Mouse (Mus musculus): ENCODE results near the gene Dnase1l3.
A peak's percentile ranks its signal among the peaks of the same experiment; 100 is the strongest.

Gene Dnase1l3

DNA sequence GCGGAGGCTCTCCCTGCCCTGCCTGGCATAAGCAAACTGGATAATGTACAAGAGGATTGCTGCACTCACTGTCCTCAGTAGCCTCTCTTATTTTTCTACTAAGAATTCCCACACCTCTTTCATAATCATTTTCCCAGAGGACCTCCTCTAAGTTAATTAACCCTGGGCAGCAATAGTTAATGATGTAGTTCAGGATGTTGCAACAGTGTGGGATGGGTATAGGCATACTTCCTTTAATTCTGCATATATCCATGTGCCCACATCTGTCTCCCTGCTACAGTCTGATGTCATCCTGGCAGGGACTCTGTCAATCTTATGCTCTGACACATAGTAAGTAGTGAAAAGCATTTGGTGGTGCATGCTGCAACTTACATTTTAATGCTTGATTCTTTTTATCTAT, 13.1 kb downstream of the Dnase1l3 start:
- DNase-seq (ENCODE audit: low read depth in 1 of 2, low spot score in 2 of 2), result no peak

DNA sequence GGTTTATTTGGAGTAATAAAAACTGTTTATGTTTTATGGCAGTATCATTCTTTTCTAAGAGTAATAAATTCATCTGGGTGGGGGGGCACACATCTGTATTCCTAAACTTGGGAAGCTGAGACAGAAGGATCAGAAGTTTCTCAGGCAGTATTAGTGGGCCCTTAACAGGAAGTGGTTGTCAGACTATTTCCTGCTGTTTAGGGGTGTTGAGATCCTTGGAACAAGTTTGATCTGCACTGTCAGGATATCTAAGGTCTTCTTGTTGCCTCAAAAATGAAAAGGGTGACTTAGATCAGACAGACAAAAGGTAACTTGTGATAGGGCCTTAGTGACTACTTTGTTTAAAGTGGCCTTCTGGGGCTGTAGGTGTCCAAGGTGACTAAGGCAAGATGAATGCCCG, 16.2 kb downstream of the Dnase1l3 start:
- DNase-seq (ENCODE audit: low read depth in 1 of 2, low spot score in 2 of 2), result no peak

DNA sequence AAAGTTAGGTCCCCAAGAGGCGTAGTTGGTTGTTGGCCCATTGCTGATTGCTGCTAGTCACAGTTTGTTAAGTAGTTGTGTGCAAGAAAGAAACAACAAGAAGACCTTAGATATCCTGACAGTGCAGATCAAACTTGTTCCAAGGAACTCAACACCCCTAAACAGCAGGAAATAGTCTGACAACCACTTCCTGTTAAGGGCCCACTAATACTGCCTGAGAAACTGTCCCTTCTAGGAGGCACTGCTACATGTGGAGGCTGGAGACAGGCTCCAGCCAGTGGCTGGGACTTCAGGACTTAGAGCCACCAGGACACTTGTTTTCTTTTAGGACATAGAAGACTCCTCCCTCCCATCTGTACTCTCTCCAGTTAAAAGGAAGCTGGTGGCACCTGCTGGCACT, 16.9 kb downstream of the Dnase1l3 start:
- no peak for DNase-seq (ENCODE audit: low read depth in 1 of 2, low spot score in 2 of 2)

DNA sequence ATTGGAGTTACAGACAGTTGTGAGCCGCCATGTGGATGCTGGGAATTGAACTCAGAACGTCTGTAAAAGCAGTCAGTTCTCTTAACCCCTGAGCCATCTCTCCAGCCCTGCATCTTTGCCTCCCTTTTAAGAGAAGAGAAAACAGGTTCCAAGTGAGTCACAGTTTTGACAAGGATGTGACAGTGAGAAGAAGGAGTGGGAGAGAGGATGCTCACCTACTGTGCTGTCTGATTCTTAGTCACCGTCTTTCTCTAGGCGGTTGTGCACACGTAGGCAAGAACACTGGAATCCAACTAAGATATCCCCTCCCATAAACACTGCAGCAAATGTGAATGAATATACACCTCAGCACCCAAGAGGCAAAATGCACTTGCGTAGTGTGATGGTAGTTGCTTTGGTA, 19.2 kb downstream of the Dnase1l3 start:
- DNase-seq (ENCODE audit: low read depth in 1 of 2, low spot score in 2 of 2), result no peak

DNA sequence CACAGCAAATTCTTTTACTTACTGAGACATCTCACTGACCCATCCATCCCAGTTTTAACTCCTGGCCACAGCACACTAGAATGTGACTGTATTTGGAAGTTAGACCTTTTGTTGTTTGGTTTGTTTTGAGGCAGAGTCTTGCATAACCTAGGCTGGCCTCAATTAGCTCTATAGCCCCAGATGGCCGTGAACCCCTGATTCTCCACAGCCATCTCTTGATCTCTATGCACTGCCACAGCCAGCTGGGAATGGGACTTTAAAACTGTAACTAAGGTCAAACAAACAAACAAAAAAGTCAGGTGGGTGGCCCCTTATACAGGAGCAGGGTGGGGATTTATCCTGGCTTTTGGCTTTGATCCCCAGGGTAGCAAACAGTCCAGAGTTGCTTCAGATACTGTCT, 19.7 kb downstream of the Dnase1l3 start:
- no peak for DNase-seq (ENCODE audit: low read depth in 1 of 2, low spot score in 2 of 2)

- no peak for DNase-seq (ENCODE audit: low read depth in 1 of 2, low spot score in 2 of 2)
Measured at GRCm38 (mm10) chr14:7971889-7972493, 22.4 kb downstream of the Dnase1l3 start.

- DNase-seq (ENCODE audit: low read depth in 1 of 2, low spot score in 2 of 2), result peak in 1 of 2 experiments; percentile 24
Measured at GRCm38 (mm10) chr14:7964219-7964889, 30.0 kb downstream of the Dnase1l3 start.

- no peak for DNase-seq (ENCODE audit: low read depth in 1 of 2, low spot score in 2 of 2)
Measured at GRCm38 (mm10) chr14:7963160-7963559, 31.2 kb downstream of the Dnase1l3 start.

GRCm38 (mm10) chr14:7962626-7963025, 31.7 kb downstream of the Dnase1l3 start:
- no peak for DNase-seq (ENCODE audit: low read depth in 1 of 2, low spot score in 2 of 2)

GRCm38 (mm10) chr14:7961714-7962113, 32.7 kb downstream of the Dnase1l3 start:
- DNase-seq (ENCODE audit: low read depth in 1 of 2, low spot score in 2 of 2), result no peak

DNA sequence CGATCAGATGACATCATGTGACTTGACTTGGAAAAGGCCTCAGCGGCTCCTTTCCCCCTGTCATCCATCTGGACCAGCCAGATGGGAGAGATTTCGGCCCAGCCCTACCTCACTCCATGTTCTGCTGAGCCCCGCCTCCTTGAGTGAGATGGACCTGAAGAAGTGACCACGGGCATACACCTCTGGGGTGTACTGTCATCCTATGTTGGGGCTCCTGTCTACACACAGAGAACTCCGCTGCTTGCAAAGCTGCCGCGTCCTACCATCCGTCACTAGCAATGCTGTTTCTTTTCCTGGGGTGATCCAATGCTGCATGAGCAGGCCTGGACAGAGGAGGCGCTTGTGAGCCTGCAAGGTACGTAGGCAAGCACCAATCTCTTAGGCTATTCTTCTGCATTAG, 33.8 kb downstream of the Dnase1l3 start:
- no peak for DNase-seq (ENCODE audit: low read depth in 1 of 2, low spot score in 2 of 2)

DNA sequence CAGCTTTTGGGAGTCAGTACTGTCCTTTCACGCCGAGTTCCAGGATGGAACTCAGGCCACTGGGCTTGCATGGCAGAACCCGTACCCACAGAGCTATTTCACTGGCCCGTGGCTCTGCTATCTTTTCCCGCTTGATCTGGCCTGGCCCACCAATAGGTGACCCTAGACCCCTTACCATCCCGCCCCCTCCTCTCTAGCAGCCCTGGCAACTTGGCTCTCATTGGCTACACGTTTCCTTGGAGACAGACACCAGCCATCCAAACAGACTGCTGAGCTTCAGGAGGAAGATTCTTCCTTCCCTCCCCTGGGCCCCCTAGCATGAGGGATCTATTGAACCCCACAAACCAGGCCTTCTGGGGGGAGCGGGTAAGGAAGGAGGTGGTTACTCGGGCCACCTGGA, 37.3 kb downstream of the Dnase1l3 start, which contains the start of gene Gm45521:
Gene Gm45521, plus strand, starts transcription at position 240 of the 400 bp plus-strand sequence.
- no peak for DNase-seq (ENCODE audit: low read depth in 1 of 2, low spot score in 2 of 2)

DNA sequence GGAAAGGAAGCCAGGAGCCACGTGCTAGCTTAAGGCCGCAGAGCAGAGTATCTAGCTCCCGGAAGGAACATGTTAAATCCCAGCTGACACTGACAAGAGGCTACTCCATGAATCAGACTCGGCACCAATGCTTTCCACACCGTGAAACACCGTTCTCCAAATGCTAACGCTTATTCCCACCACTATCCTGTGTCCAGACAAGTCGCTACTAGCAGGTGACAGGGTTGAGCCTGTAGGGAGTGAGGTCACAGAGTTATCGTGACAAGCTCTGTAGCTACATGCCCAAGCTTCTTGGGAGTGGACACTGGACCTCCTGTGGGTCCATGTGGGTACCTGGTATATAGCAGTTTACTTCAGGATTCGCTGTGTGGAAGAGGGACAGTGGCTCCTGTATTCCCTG, 37.9 kb downstream of the Dnase1l3 start:
- DNase-seq (ENCODE audit: low read depth in 1 of 2, low spot score in 2 of 2), result no peak

DNA sequence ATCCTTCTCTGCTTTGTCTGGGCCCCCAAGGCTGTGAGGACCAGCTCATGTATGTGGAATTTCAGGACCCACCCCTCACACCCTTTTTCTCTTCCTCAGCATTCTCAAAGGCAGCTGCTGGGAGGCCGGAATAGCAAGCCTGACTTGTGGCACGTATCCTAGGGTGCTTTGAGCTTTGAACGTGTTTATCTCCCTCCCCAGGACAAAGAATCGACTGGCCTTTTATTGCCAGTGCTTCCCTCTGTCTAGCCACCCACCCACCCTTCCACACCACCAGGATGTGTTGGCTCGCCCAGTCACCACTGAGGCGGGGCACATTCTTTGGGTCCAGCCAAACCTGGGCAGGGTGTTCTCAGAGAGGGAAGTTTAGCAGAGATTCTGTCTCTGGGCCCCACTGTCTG, 40.3 kb downstream of the Dnase1l3 start:
- no peak for DNase-seq (ENCODE audit: low read depth in 1 of 2, low spot score in 2 of 2)

GRCm38 (mm10) chr14:7952610-7953254, 41.6 kb downstream of the Dnase1l3 start:
- no peak for DNase-seq (ENCODE audit: low read depth in 1 of 2, low spot score in 2 of 2)

GRCm38 (mm10) chr14:7951234-7951633, 43.1 kb downstream of the Dnase1l3 start:
- DNase-seq (ENCODE audit: low read depth in 1 of 2, low spot score in 2 of 2), result no peak

GRCm38 (mm10) chr14:7945261-7945660, 49.1 kb downstream of the Dnase1l3 start:
- no peak for DNase-seq (ENCODE audit: low read depth in 1 of 2, low spot score in 2 of 2)

DNA sequence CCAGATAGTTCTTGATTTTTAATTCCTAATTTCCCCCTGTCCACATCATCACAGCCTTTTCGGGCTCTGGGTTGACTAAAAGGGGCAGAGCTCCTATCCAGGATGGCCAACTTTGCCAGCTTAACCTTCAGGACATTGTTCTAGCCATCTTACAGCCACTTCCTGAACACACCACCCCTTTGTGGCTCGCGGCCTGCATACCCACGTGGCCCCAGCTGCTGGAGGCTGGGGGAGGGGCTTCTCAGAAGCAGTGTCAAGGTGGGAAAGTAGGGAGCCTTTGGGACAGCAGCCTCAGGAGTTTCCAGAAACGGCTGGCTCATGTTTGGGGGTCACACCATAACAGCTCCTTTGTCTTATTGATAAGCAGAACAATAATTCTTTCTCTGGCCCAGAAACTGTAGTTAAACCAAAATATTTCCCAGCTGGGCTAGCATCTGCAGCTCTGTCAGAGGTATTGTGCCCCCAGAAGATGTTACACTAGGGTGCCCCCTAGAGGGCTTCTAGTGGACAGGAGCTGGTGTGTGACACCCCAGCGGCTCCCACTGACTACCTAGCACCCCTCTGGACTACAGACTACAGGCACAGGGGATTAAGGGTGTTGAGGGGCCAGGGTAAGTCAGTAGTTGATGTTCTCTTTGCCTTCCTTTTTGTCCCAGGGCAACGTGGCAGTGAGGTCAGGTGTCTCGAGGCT, 49.9 kb downstream of the Dnase1l3 start:
- DNase-seq (ENCODE audit: low read depth in 1 of 2, low spot score in 2 of 2), result no peak

GRCm38 (mm10) chr14:7943801-7944135, 50.6 kb downstream of the Dnase1l3 start:
- DNase-seq (ENCODE audit: low read depth in 1 of 2, low spot score in 2 of 2), result no peak

- DNase-seq (ENCODE audit: low read depth in 1 of 2, low spot score in 2 of 2), result no peak
Measured at GRCm38 (mm10) chr14:7943101-7943800, 51.1 kb downstream of the Dnase1l3 start.

- no peak for DNase-seq (ENCODE audit: low read depth in 1 of 2, low spot score in 2 of 2)
Measured at GRCm38 (mm10) chr14:7941413-7941812, 53.0 kb downstream of the Dnase1l3 start.
